Mouse (Mus musculus) lung, embryonic 14.5 days (tissue): ENCODE measurements around the gene Bcr. TPM values are rescaled to one million over a fixed set of nuclear protein-coding genes. Genes with fewer than 3 reads are reported as not detected.

ENCODE experiments used
- ATAC-seq: fragments of 200-750 bp; cut with Nextera tagmentation; 2 replicates; pipeline ENCODE4 v1.8.0; 2017; ENCODE audit warnings: mild to moderate bottlenecking, moderate TSS enrichment, moderate library complexity; ENCODE audit not compliant: insufficient read depth
- DNase-seq: peaks from one replicate; pipeline ENCODE4 v3.0.0-alpha.2; 2015
- H3K27ac ChIP-seq: fragments of 300-500 bp; sonication (generic); 2 replicates; pipeline ENCODE4 v1.5.1; 2014; ENCODE audit warnings: low read depth, mild to moderate bottlenecking, moderate library complexity
- H3K27me3 ChIP-seq: fragments of 300-500 bp; sonication (generic); 2 replicates; pipeline ENCODE4 v1.6.1; 2014; ENCODE audit warnings: low read length, control low read depth; ENCODE audit not compliant: insufficient read depth
- H3K36me3 ChIP-seq: fragments of 300-500 bp; sonication (generic); 2 replicates; pipeline ENCODE4 v1.6.1; 2014; ENCODE audit warnings: control low read depth; ENCODE audit not compliant: insufficient read depth
- H3K4me1 ChIP-seq: fragments of 300-500 bp; sonication (generic); 2 replicates; pipeline ENCODE4 v1.6.1; 2014; ENCODE audit warnings: antibody characterized with exemption, control low read depth; ENCODE audit not compliant: insufficient read depth
- H3K4me2 ChIP-seq: fragments of 300-500 bp; sonication (generic); 2 replicates; pipeline ENCODE4 v1.6.1; 2014; ENCODE audit warnings: mild to moderate bottlenecking
- H3K4me3 ChIP-seq: fragments of 300-500 bp; sonication (generic); 2 replicates; pipeline ENCODE4 v1.5.1; 2014; ENCODE audit warnings: low read depth, low read length
- H3K9ac ChIP-seq: fragments of 300-500 bp; sonication (generic); 2 replicates; pipeline ENCODE4 v1.6.1; 2014
- H3K9me3 ChIP-seq: fragments of 300-500 bp; sonication (generic); 2 replicates; pipeline ENCODE4 v1.6.1; 2016; ENCODE audit warnings: low read depth, low read length, control low read depth
- CTCF ChIP-seq: IDR thresholded peaks from 2 replicates; pipeline ENCODE4 v1.5.1; 2016; ENCODE audit warnings: antibody characterized with exemption, low read depth
- WGBS: fragments of 180-500 bp; shearing (Covaris S2); extraction: QIAGEN DNeasy Blood & Tissue Kit; methylation state at CpG from one replicate; pipeline ENCODE4 v1.1.7; 2014; 5-methylcytosine and 5-hydroxymethylcytosine counted together
- polyA plus RNA-seq: library from polyadenylated mRNA; unstranded; fragments of >200 nt; fragmentation: Nextera tagmentation; extraction: Ambion mirVana; gene quantifications from 2 replicates; pipeline ENCODE4 v1.2.1, GENCODE M21; 2014

Gene Bcr
- polyA plus RNA-seq, 1 experiment from 2014 or later = 11.5 TPM

- H3K36me3 ChIP-seq = peaks cover 2% of the 10 kb centered on the region; the same call in 1 of the 2 replicates
- H3K27ac ChIP-seq = peak overlapping the region; percentile 30; the same call in 1 of the 2 replicates
- peak overlapping the region; percentile 85 for H3K4me3 ChIP-seq
- peak; percentile 12; the same call in 1 of the 2 replicates for ATAC-seq
- no peaks in the 10 kb centered on the region for H3K9me3 ChIP-seq
- no peaks in the 10 kb centered on the region for H3K27me3 ChIP-seq
- peaks cover 20% of the 10 kb centered on the region for H3K4me1 ChIP-seq
- peak overlapping the region; percentile 94 for H3K4me2 ChIP-seq
- DNase-seq = peak; percentile 71
- peak overlapping the region; percentile 76 for H3K9ac ChIP-seq
- TF ChIP-seq CTCF = no peak
- WGBS = 8% methylated on average over 6 of the region's 6 CpGs
Measured at GRCm38 (mm10) chr10:75062189-75062561, 1.8 kb downstream of the Bcr start.

DNA sequence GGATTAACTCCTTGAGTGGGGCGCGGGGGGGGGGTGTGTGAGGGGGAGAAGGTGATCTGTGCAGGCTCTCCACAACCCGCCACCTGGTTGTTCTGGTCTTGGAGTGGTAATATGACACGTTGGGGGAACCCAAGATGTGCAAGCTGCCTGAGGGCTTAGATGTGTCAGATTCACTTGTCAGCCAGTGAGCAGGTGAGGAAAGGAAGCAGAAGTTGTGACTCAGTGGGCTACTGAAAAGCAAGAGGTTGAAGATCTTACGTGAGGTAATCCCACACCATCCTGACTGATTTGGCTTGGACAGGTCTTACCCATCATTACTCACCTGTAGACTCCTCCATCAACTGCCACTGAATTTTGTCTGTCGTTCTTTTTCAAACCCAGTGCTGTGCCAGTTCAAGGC is 2.2 kb downstream of the Bcr start:
- H3K9ac ChIP-seq = no peak overlapping the region
- H3K4me1 ChIP-seq = peaks cover 20% of the 10 kb centered on the region

GRCm38 (mm10) chr10:75063301-75063965 is 3.0 kb downstream of the Bcr start:
- Histone ChIP-seq H3K27ac (no peak overlapping the region), H3K4me3 (peak overlapping the region; percentile 85), H3K4me1 (peaks cover 20% of the 10 kb centered on the region), H3K4me2 (peak overlapping the region; percentile 94), H3K9ac (no peak overlapping the region), H3K27me3 (no peaks in the 10 kb centered on the region), H3K36me3 (peaks cover 2% of the 10 kb centered on the region; the same call in 1 of the 2 replicates), H3K9me3 (no peaks in the 10 kb centered on the region)
- TF ChIP-seq CTCF = no peak
- DNase-seq (no peak), ATAC-seq (no peak)
- 34% methylated on average over 12 of the region's 12 CpGs for WGBS

More for the DNA sequence above, 2.2 kb downstream of the Bcr start:
- Histone ChIP-seq H3K9me3 (no peaks in the 10 kb centered on the region), H3K27me3 (no peaks in the 10 kb centered on the region), H3K27ac (no peak overlapping the region), H3K4me2 (peak overlapping the region; percentile 94), H3K36me3 (peaks cover 2% of the 10 kb centered on the region; the same call in 1 of the 2 replicates), H3K4me3 (peak overlapping the region; percentile 85)
- DNase-seq = no peak
- peak; percentile 5; the same call in 1 of the 2 replicates for ATAC-seq
- WGBS = 27% methylated on average over 6 of the region's 6 CpGs
- TF ChIP-seq CTCF = no peak

- TF ChIP-seq CTCF = no peak
- peaks cover 2% of the 10 kb centered on the region; the same call in 1 of the 2 replicates for H3K36me3 ChIP-seq
- no peak overlapping the region for H3K4me3 ChIP-seq
- WGBS = 75% methylated on average over 6 of the region's 6 CpGs
- ATAC-seq (no peak), DNase-seq (no peak)
- H3K27me3 ChIP-seq = no peaks in the 10 kb centered on the region
- H3K9ac ChIP-seq = no peak overlapping the region
- H3K4me2 ChIP-seq = no peak overlapping the region
- no peak overlapping the region for H3K27ac ChIP-seq
- H3K9me3 ChIP-seq = no peaks in the 10 kb centered on the region
- peaks cover 21% of the 10 kb centered on the region for H3K4me1 ChIP-seq
Measured at GRCm38 (mm10) chr10:75065691-75066090, 5.3 kb downstream of the Bcr start.

DNA sequence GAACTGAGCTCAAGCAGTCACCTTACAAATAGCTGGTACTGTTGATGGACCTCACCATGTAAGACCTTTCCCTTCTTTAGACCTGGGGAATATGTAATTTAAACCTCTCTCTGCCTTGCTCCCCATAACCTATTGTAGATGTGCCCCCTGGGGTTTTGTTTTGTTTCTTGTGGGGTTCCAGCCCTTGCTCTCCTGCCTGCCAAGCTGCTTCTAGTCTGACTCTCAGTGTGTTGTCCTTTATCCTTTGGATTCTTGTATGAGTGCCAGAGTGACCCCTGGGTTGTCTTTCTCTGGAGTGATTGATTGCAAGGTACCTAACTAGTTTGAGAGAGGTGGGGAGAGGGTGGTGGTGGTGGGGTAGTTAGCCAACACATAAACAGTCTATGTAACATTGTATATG is 7.1 kb downstream of the Bcr start:
- TF ChIP-seq CTCF = no peak
- no peaks in the 10 kb centered on the region for H3K9me3 ChIP-seq
- peaks cover 18% of the 10 kb centered on the region for H3K4me1 ChIP-seq
- no peak overlapping the region for H3K4me3 ChIP-seq
- ATAC-seq (no peak), DNase-seq (no peak)
- H3K27ac ChIP-seq = no peak overlapping the region; the same call in 1 of the 2 replicates
- H3K9ac ChIP-seq = no peak overlapping the region
- H3K27me3 ChIP-seq = no peaks in the 10 kb centered on the region
- peaks cover 10% of the 10 kb centered on the region; the same call in 1 of the 2 replicates for H3K36me3 ChIP-seq
- no peak overlapping the region; the same call in 1 of the 2 replicates for H3K4me2 ChIP-seq

DNA sequence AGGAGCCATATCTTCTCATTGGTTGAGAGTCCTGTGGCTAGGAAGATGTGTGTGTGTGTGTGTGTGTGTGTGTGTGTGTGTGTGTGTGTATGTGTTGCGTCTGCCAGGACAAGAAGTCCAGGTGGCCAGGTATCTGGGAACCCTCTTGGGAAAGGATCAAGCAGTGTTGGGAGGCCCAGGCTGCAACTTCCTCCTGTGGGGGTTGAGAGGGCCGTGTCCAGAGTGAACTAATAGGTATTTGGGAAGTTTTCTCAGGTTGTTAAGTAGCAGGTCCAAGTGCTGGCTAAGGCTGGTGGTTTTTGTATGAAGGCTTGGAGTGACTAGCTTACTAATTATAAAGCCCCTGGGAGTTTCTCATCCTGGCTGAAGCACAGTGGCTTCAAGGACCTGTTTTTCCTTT is 7.7 kb downstream of the Bcr start:
- peak overlapping the region; percentile 51 for H3K4me2 ChIP-seq
- DNase-seq (no peak), ATAC-seq (no peak)
- peaks cover 15% of the 10 kb centered on the region; the same call in 1 of the 2 replicates for H3K36me3 ChIP-seq
- 32% methylated on average over 2 of the region's 2 CpGs for WGBS
- no peaks in the 10 kb centered on the region for H3K9me3 ChIP-seq
- 0 out of 2 replicates have a peak overlapping the region, but pooled peaks have one; percentile 6 for H3K4me3 ChIP-seq
- peaks cover 11% of the 10 kb centered on the region for H3K4me1 ChIP-seq
- no peak overlapping the region for H3K9ac ChIP-seq
- peak overlapping the region; percentile 42; the same call in 1 of the 2 replicates for H3K27ac ChIP-seq
- no peak for TF ChIP-seq CTCF
- no peaks in the 10 kb centered on the region for H3K27me3 ChIP-seq

DNA sequence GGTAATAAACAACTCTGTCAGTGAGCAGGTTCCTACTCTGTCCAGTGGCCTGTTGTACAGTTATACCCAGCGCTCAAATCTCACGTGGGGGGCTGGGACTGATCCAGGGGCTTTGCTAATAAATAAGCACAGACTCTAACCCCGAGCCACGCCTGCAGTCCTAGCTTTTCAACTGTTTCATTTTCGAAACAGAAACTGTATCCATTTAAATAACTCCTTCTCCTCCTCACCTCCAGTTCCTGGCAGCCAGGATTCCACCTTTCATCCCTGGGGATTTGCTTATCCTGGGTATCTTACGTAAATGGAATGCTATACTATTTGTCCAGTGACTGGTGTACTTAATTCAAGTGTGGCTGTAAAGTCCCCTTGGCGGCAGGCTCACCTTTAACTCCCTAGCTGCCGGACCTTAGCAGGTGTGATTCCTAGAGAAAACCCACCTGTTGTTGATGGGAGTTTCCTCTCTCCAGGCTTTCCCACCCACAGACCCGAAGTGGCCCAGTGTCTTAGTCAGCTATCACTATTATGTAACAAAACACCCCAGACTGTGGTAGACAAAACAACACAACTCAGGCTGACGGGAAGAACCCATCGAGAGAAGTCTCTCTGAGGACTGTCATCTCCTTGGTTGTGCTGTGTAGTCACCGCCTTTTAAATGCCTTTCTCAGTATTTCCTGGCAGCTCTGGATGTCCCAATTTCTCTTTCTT is 8.4 kb downstream of the Bcr start:
- ATAC-seq (peak; percentile 36; the same call in 1 of the 2 replicates), DNase-seq (peak; percentile 44)
- TF ChIP-seq CTCF = no peak
- Histone ChIP-seq H3K9ac (no peak overlapping the region), H3K4me1 (0 out of 2 replicates have a peak, but pooled peaks cover 6% of the 10 kb centered on the region), H3K27ac (peak overlapping the region; percentile 42), H3K9me3 (no peaks in the 10 kb centered on the region), H3K36me3 (peaks cover 16% of the 10 kb centered on the region; the same call in 1 of the 2 replicates), H3K4me3 (0 out of 2 replicates have a peak overlapping the region, but pooled peaks have one; percentile 6), H3K4me2 (peak overlapping the region; percentile 51), H3K27me3 (no peaks in the 10 kb centered on the region)
- 21% methylated on average over 12 of the region's 12 CpGs for whole genome bisulfite sequencing
